Mouse (Mus musculus) liver, adult 2 months (tissue): Measurements from ENCODE around the gene Kazn.

ENCODE experiments used
- CTCF ChIP-seq: fragments of 200-500 bp; IDR thresholded peaks from 2 replicates; pipeline ENCODE4 v1.5.1; 2011; ENCODE audit warnings: low read depth, low read length, control low read depth
- POLR2A ChIP-seq: fragments of 200-500 bp; IDR thresholded peaks from 2 replicates; pipeline ENCODE4 v1.6.1; 2011; ENCODE audit warnings: low read length, control low read depth; ENCODE audit not compliant: insufficient read depth; ENCODE audit errors: extremely low read depth

GRCm38 (mm10) chr4:142274441-142275234 is 35.4 kb upstream of the Kazn start:
- TF ChIP-seq POLR2A: no peak
- no peak for TF ChIP-seq CTCF
